Mouse (Mus musculus) right cerebral cortex, postnatal 14 days (tissue): ENCODE data around the gene Ildr2.

Experiments
- DNase-seq: peaks from one replicate; pipeline ENCODE4 v3.0.0; 2022

Ildr2 gene

DNA sequence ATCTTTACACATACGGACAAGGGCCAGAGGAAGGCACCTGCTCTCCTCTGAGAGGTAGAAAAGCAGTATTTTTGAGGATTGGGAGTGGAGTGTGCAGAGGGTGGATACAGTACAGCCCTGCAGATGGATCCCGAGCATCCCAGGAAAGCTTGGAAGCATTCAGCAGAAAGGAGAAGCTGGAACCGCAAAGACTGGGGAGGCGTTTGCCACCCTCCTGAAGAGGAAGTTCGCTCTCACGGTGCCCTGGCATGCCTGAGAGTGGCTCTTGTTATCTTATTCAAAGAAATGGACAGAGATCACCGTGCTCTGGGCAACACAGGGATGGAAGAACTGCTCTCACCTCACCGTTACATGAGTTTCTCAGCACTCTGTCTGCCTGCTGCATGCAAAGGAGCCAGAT lies 30.5 kb downstream of the Ildr2 start:
- peak; percentile 15 for DNase-seq

DNA sequence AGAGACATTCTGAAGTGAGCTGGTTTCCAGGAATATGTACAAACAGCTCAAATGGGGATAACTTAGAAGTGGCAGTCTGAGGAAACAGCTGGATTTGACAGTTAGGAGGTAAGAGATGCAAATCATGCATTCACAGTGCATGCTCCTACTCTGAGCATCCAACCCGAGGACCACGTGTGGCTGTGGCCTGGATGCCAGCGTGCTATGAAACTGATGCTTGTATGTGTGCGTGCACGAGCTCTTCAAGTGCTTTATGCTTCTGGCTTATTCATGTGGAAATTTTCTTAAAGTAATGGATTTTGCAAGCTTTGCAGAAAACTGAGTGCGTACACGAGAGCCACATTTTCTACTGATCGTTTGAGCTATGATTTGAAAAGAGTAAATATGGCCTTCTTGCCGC lies 32.3 kb downstream of the Ildr2 start:
- DNase-seq: no peak

DNA sequence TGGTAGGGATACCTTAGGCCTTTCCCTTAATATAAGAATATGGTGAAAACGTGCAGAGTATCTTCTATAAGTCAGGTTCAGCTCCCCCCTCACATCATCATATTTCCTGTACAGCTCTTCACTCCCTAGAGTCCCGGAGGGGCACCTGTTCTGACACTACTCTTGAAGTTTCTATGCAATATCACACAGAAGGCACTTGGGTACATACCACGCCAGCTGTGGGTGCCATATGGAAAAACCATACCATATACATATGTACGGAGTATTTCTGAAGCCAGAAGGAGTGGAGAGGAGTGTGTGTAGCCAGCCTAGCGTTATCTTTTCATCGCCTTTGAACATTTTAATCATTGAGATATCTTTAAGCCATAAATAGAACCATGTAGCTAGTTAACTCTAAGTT lies 36.6 kb downstream of the Ildr2 start:
- DNase-seq: no peak

DNA sequence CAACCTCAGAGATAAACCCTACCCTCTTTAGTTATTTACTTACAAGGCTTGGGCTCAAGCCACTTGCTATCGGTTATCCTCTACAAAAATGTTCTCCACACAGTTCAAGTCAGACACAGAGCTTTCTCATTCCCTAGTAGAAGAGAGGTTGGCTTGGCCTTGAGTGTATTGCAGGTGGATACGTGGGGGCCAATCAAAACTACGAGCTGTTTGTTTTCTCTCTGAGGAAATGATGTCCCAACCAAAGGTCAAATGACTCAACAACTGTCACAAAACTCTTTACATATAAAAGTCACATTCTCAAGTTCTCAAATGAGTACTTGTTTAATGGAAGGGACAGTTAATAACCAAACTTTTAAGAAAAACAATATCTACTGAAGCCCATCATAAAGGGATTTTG lies 39.1 kb downstream of the Ildr2 start:
- DNase-seq: no peak

DNA sequence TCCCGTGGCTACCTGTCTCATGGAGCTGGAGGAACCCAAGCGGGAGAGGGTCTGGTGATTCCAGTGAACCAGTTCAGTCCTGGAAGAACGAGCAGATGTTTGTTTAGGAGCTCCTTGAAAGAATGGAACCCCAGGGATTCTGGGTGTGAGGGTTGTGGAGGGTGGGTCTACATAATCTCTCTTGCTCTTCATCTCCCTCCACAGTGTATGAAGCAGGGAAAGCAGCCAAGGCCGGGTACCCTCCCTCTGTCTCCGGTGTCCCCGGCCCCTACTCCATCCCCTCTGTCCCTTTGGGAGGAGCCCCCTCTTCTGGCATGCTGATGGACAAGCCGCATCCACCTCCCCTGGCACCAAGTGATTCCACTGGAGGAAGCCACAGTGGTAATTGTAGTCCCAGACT lies 41.6 kb downstream of the Ildr2 start:
- no peak for DNase-seq

DNA sequence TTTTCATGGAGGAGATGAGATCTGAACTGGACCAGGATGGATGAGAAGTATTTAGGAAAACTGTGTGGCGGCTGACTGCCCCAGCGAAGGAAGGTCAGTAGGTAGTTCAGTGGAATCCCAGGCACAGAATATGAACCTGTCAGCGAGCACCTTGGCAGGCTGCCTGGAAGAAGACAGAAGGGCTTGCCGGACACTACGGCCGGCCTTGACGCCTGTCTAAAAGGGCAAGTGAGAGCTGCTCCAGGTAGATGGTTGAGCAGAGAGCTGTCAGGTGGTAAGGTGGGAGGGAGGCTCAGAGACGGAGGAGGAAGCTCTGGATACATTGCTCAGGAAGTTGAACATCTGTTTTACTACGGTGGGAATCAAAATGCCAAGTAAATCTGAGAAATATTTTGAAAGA lies 42.4 kb downstream of the Ildr2 start:
- no peak for DNase-seq

DNA sequence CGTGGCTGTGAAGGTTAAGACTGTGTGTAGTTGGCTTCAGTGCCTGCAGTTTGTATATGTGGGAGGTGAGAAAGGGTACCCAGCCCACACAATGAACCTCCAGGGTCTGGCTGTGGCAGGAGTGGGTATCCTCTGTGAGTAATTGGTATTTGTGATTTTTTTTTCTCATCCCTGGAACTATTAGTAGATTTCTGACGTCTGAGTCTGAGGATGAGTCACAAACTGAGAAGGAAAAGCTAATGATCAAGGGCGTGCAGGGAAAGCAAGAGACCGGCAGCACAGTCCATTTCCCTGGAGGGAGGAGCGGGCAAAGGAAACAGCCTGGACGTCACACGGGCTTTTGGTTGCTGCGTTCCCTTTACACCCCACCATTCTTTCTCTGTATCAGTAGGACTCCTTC lies 43.0 kb downstream of the Ildr2 start:
- no peak for DNase-seq

DNA sequence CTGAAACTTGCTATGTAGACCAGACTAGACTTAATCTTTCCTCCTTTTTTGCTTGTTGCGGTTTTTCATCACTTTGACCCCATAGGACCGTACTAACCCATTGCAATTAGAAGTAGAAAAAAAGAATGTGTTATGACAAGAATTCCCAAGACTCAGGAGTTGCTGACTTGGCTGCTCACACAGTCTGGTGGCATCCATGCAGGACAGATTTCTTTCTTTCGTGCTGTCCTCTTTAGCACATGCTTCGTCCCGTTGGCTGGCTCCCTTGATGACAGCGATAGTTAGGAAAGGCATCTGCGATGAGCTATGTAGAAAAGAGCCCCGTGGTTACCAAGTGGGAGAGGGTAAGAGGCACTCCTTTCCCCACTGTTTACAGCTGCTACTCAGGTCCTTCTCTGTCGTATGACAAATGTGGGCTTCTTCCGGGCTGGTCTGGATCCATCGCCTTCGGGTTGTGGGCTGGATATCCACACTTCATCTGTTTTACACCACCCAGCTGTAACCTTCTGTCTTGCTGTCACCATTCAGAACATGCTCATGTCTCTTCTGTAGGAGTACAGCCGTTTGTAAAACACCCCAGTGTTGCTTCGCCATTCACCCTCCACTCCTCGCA lies 43.7 kb downstream of the Ildr2 start:
- DNase-seq: no peak

DNA sequence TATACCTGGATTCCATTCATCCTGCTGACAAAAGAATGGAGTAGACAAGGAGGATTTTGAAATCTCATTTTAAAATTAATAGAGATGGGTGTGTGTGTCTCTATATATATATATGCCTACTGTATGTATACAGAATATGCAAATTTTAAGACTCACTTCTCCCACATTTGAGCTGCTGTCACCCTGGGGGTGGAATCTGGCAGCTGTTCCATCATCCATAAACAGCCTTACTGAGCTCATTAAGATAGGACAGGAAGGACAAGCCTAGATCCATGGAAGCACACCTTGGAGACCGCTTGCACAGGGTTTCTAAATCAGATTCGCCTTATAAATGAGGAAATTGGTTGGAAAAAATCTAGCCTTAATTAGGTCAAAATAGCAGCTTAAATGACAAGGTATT lies 44.9 kb downstream of the Ildr2 start:
- no peak for DNase-seq

DNA sequence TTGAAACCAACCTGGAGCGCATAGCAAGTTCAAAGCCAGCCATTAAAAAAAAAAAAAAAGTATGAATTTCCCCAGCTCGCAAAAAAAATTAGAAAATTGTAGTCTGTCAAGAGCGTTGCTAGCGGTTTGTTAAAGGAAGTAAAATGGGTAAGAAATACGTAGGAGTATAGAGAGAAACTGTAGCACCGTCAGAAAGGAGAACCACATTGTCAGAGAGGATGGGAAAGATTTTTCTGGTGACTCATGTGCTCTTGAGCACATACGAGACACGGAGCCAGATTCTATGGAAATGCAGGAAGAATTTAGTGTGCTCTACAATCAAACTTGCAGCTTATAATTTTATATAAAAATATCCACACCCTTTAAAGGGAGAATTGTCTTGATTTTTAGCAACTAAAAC lies 45.9 kb downstream of the Ildr2 start:
- DNase-seq: no peak

DNA sequence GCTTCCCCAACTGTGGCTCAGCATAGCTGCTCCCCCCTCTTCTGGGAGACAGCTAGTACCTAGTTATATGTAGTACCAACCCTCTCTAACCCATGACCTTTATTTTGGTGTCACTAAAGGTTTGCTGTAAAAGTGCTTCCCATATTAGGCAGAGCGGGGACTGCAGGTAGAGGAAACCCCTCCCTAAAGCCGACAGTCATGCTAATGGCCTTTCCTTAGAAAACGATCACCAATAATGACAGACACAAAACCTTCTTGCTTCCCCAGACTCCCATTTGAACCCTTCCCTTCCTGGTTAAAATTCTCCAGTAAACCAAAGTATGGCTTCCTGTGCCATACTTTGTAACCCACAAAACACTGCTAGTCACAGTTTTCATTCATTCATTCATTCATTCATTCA lies 46.6 kb downstream of the Ildr2 start:
- no peak for DNase-seq

DNA sequence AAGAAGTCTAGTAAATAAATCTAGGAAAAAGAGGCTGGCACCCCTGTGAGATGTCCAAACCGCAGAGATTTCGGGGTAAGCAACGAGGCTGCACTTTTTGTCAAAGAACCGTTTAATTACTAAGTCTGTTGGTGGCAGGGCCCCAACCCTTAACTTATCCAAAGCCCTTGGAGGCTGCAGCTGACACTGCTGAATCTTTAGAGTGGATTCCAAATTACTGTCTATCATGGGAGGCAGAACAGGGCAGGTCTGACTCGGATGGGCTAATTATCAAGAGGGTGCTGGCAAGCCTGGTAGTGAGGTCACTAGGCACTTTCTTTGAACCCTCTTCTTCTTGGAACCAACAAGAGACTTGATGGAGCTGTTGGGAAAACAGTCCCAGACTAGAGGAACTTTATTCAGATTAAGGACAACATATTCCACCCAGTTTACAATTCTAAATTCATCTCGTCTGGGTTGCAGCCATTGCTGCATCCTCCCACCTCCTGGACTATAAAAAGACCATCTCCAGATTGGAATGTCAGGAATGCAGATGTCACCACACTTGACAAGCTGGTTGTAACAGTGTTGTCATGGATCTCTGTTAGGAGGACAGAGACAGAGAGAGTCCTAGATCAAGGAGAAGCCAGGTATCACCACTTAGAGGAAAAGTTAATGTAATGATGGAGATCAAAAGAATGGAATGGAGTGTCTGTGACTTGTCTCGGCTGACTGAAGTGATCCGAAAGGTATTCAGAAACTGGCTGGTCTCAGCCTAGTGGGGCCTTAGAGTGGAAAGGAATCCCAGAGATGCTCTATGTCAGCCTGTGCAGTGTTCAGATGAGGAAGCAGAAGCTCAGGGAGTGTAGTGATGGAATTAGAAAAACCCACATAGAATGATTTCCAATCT lies 50.7 kb downstream of the Ildr2 start:
- no peak for DNase-seq

DNA sequence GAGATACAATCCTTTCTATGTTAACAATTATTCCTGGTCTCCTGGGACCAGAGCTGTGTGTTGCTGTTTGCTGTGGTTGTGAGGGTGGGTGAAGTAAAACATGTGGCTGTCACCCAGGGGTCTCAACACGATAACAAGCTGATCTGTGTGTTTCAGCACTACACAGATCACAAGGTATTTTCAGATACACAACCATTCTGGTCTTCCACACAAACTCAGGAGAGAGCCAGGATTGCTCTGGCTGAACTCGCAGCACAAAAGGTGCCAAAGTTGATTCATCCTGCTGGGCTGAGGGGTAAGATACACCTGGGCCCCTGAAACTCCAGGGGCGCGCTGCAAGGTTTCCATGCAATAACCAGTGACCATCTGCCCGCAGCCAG lies 54.5 kb downstream of the Ildr2 start:
- DNase-seq: no peak

DNA sequence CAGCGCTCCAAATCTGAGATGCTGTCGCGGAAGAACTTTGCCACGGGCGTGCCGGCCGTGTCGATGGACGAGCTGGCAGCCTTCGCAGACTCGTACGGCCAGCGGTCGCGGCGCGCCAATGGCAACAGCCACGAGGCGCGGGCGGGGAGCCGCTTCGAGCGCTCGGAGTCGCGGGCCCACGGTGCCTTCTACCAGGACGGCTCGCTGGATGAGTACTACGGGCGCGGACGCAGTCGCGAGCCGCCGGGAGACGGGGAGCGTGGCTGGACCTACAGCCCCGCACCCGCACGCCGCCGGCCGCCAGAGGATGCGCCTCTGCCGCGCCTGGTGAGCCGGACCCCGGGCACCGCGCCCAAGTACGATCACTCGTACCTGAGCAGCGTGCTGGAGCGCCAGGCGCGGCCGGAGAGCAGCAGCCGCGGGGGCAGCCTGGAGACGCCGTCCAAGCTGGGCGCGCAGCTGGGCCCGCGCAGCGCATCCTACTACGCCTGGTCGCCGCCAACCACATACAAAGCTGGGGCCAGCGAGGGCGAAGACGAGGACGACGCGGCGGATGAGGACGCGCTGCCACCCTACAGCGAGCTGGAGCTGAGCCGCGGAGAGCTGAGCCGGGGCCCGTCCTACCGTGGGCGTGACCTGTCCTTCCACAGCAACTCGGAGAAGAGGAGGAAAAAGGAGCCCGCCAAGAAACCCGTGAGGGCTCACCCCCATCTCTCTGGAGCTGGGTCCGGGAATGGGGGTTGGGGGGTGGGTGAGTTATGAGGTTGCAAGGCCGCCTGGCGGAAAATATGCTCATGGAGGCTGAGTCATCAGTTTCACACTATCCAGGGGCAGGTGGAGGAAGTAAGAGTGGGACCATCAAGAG lies 55.1 kb downstream of the Ildr2 start:
- DNase-seq: peak; percentile 46

DNA sequence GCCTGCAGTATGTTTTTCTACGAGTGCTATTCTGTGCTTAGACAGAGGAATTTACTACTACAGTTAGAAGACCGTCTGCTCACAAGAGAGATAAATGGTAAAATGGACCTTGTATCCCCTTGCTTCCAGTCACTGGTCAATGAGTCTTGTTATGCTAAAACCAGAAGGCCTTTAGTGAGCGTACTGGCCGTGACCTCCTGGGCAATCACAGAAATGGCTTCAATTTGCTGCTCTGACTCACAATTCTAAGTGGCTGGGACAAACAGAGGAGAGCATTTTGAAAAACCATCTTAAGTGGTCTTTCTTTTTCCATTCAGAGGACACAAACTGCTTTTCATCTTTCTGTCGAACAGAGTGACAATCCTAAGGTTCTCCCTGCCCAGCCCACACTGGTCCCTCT lies 57.2 kb downstream of the Ildr2 start:
- no peak for DNase-seq

DNA sequence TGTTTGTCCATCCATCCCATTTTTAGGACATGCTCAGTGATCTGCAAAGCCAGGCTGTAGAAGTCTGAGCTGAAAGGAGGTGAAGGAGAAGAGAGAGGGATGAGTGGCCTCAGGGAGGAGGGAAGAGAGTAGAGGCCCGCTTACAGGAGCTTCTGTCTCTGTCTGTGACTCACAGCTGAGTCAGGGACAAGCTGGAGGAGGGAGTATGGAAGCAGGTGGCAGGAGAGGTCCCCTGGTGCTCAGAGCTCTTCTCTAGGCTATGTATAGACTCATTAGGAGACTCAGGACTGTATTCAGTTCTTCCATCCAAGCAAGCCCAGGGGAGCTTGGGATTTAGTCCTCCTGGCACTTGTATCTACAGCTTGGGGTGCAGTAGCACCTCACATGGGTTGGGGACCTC lies 59.7 kb downstream of the Ildr2 start:
- no peak for DNase-seq

DNA sequence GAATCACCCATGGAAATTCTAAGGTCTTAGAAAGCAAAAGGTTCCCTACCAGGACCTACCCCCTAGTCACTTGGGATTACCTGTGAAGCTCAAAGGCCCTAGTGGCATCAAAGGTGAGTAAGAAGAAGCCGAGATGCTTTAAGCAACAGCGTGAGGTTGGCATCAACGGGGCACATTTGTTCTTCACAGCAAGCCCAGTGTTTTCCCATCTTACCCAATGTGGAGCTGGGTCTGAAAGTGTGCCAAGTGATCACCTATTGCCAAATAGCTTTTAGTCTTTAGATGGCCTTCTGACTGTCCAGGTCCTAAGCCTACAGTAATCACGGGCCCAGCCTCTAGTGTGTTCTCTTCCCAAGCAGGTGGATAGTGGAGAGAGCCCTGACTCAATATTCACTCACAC lies 61.8 kb downstream of the Ildr2 start:
- DNase-seq: no peak

DNA sequence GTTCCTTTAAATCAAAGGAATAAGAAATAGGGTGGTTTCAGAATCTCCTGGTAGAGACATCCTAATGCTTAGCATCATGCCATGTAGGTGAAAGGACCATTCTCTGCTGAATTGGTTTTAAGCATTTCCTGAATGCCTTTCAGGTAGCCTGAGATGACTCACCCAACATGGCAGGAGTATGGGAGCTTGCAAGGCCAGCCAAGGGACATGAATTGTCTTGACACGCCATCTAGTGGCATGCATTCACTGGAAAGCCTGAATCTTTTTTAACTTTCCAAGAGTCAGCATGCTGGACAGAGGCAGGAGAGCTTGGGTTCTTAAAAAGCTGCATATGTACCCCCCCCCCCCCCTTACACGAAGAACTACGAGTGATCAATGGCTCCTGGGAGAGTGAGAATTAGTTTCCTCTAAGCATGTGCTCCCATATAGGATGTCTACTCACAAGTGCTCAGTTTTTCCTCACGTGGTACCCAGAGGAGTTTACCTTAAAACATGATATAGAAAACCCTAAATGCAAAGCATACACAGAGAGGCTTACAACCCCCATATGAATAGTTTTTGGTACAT lies 65.3 kb downstream of the Ildr2 start:
- DNase-seq: peak; percentile 69

DNA sequence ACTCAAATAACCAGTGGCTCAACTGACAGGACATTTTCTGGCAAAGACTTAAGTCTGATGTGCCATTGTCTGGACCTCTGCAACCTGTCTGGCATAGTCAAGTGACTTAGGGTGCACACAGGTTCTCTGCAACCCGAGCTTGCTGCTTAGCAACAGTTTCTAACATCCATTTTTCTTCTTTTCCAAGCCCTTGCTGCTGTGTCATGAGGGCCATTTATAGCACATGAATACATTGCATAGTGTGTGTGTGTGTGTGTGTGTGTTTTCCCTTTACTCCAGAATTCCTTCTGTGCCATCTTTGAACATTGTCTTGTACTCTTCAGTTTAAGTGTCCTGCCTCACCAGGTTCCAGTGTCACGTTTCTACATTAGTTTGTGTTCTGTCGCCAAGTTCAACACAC lies 72.5 kb downstream of the Ildr2 start:
- no peak for DNase-seq

DNA sequence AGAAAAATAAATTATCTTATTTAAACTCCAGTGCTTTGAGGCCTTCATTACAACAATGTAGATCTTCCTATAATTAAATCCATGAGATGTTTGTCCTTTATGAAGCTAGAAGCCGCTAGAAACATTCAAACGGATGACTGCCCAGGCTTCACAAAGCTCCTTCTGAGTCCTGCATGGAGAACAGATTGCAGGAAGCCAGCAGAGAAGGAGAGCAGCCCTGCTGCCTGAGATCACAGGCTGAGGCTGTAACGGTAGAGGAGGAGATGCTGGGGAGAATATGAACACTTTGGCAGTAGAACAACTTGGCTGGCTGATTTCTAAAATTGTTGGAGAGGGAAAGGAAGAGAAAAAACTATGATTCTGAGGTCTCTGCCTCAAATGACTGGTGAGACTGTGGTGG lies 76.8 kb downstream of the Ildr2 start:
- DNase-seq: peak; percentile 18

DNA sequence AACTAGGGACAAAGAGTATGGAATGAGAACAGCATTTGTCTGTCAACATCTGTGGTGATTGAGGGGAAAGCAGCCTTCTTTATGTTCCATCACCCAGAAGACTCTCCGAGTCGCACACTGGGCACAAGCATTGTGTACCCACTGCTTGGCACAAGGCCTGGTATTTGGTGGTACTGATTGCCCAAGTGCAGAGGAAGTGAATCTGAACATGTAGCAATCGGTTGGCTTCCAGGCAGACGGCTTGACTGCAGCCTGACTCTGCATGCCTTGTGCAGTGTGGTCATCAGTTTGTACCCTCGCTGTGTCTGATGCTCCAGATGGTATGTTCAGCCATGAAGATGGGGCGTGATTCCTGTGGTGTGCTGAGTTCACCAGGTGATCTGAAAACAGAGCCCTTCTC lies 85.2 kb downstream of the Ildr2 start:
- DNase-seq: no peak

DNA sequence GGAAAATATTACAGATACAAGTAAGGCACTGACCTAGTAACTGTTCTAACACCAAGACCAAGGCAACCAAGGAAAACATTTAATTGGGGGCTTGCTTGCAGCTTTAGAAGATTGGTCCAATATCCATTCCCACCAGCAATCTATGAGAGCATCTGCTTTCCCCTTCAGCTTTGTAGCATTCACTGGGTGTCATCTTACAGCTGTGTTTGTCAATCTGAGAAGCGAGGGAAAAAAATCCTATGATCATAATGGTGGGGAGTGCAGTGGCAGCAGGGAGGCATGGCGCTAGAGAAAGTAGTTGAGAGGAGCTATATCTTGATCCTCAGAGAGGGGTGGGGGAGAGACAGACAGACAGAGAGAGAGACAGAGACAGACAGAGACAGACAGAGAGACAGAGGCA lies 88.1 kb downstream of the Ildr2 start:
- no peak for DNase-seq

DNA sequence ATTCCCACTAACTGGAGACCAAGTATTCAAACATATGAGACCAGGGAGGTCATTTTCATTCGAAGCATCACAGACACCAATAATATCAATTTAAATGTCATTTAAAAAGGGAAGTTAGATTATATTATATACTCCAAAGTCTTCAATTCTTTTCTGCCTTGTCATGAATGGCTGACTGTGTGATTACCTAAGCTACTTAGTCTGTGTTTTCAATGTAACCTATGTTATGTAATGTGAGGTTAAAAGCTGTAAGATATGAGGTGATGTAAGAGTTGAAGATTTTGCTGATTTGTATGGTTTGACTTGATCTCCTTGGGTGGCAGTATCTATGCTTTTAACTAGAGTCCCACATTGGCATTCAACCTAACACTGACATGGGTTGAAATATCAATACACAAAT lies 88.6 kb downstream of the Ildr2 start:
- DNase-seq: no peak

DNA sequence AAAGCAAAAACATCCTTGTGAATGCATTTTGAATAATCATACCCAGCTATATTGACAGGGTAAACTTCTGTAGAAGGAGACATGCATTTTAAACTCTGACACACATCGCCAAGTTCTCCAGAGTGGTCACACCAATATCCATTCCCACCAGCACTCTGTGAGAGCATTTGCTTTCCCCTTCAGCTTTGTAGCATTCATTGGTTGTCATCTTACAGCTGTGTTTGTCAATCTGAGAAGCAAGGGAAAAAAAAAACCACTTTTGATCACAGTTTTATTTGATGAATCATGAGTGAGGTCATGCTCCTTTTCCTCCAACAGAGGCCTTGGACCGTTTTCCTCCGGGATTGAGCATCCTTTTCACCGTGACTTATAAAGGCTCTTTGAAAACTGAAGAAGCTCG lies 89.6 kb downstream of the Ildr2 start:
- DNase-seq: no peak
